Comparison of ENCODE assay signal across 11 mouse cellular contexts in genomic region chr13:32706651-32707288, GRCm38 (mm10).
DNase-seq lines count a peak whose midpoint lies in the region; ATAC-seq and TF ChIP-seq lines count a peak whose summit lies in the region.
"Had no signal": no experiment of that assay in that cellular context is flagged by ENCODE, and none has a peak within 500 bp of the region (broad histone marks: within the 10 kb centered on the region; RNA-seq: fewer than 3 reads in every experiment).

No protein-coding gene starts in this region.

- H3K9ac ChIP-seq in forebrain, postnatal 0 days = no peak overlapping the region
- H3K9ac ChIP-seq in forebrain, embryonic 14.5 days (ENCODE audit: low read length) = no peak overlapping the region
- H3K9ac ChIP-seq in forebrain, embryonic 13.5 days = no peak overlapping the region

- intact Hi-C loops in heart, postnatal 25 days (cut with DNase I) = no loop called here

- no peak overlapping the region for H3K4me3 ChIP-seq in forebrain, postnatal 0 days (ENCODE audit: low read depth, low read length)
- H3K4me3 ChIP-seq in forebrain, embryonic 14.5 days (ENCODE audit: low read depth, low read length) = no peak overlapping the region
- H3K4me3 ChIP-seq in forebrain, embryonic 13.5 days = no peak overlapping the region

- no peak for TF ChIP-seq CTCF in forebrain, postnatal 0 days (IDR thresholded peaks at IDR 0.05; ENCODE audit: low read depth)
- TF ChIP-seq CTCF in brain, embryonic 14.5 days (IDR thresholded peaks at IDR 0.05; ENCODE audit: borderline replicate concordance, extremely low read depth, insufficient read depth, insufficient read length) = no peak

- peak; percentile 8 for DNase-seq in forebrain, postnatal 0 days
- DNase-seq in forebrain, embryonic 14.5 days (ENCODE audit: low spot score) = no peak
- peak; percentile 6 for DNase-seq in brain, embryonic 14.5 days (ENCODE audit: low read depth)
- peak; percentile 15 for DNase-seq in heart, postnatal 25 days (ENCODE audit: low spot score)
- peak; percentile 38 for DNase-seq in lung, postnatal 10 days
- DNase-seq in layer of hippocampus, adult 18-20 months (ENCODE audit: low spot score in 2 of 2) = no peak
- DNase-seq: gastrocnemius, postnatal 36 days; retina, postnatal 1 day had no signal

- H3K27me3 ChIP-seq in forebrain, postnatal 0 days (ENCODE audit: insufficient read depth, low read length) = no peaks in the 10 kb centered on the region
- no peaks in the 10 kb centered on the region for H3K27me3 ChIP-seq in forebrain, embryonic 14.5 days (replicated peaks; ENCODE audit: control insufficient read depth, insufficient read depth, low read length)
- no peaks in the 10 kb centered on the region for H3K27me3 ChIP-seq in forebrain, embryonic 13.5 days

- peak; percentile 62 for ATAC-seq in forebrain, postnatal 0 days
- no peak for ATAC-seq in forebrain, embryonic 14.5 days
- no peak for ATAC-seq in erythroblast, adult 5-6 weeks (replicated peaks; ENCODE audit: low FRiP score, poor library complexity, severe bottlenecking)
- no peak for ATAC-seq in forebrain, embryonic 13.5 days

- WGBS in forebrain, postnatal 0 days = 59% methylated on average over 10 of the region's 10 CpGs
- WGBS in forebrain, embryonic 14.5 days = 82% methylated on average over 10 of the region's 10 CpGs
- 76% methylated on average over 10 of the region's 10 CpGs for WGBS in forebrain, embryonic 13.5 days

- no peak for TF ChIP-seq POLR2A in brain, embryonic 14.5 days (IDR thresholded peaks at IDR 0.05; ENCODE audit: borderline replicate concordance, extremely low read depth, insufficient read depth, insufficient read length, poor library complexity, severe bottlenecking)

- no peaks in the 10 kb centered on the region for H3K4me1 ChIP-seq in forebrain, postnatal 0 days (ENCODE audit: insufficient read depth)
- H3K4me1 ChIP-seq in forebrain, embryonic 14.5 days (ENCODE audit: control insufficient read depth, insufficient read depth, low read length) = no peaks in the 10 kb centered on the region
- no peaks in the 10 kb centered on the region for H3K4me1 ChIP-seq in forebrain, embryonic 13.5 days

- H3K36me3 ChIP-seq in forebrain, postnatal 0 days (ENCODE audit: insufficient read depth) = no peaks in the 10 kb centered on the region
- H3K36me3 ChIP-seq in forebrain, embryonic 14.5 days (ENCODE audit: control insufficient read depth, insufficient read depth, low read length) = no peaks in the 10 kb centered on the region
- H3K36me3 ChIP-seq in forebrain, embryonic 13.5 days (ENCODE audit: poor library complexity, severe bottlenecking) = no peaks in the 10 kb centered on the region

- no peaks in the 10 kb centered on the region for H3K9me3 ChIP-seq in forebrain, postnatal 0 days (ENCODE audit: low read length)
- no peaks in the 10 kb centered on the region for H3K9me3 ChIP-seq in forebrain, embryonic 14.5 days (replicated peaks; ENCODE audit: control insufficient read depth, low read length)
- H3K9me3 ChIP-seq in forebrain, embryonic 13.5 days (replicated peaks) = no peaks in the 10 kb centered on the region

- no peak overlapping the region for H3K27ac ChIP-seq in forebrain, postnatal 0 days (ENCODE audit: low read depth, low read length)
- H3K27ac ChIP-seq in forebrain, embryonic 14.5 days (ENCODE audit: low read depth, low read length) = no peak overlapping the region
- no peak overlapping the region for H3K27ac ChIP-seq in forebrain, embryonic 13.5 days
- H3K27ac ChIP-seq: macrophage had no signal

- H3K4me2 ChIP-seq in forebrain, postnatal 0 days (ENCODE audit: low read depth) = no peak overlapping the region
- H3K4me2 ChIP-seq in forebrain, embryonic 14.5 days (ENCODE audit: low read length) = no peak overlapping the region
- no peak overlapping the region for H3K4me2 ChIP-seq in forebrain, embryonic 13.5 days

Comparison
In these comparisons a context has a peak if more than half of its experiments do, and no peak if none do; other contexts are left out.
1. DNase-seq: peak in forebrain, postnatal 0 days (single experiment), brain, embryonic 14.5 days (single experiment), heart, postnatal 25 days (single experiment) and lung, postnatal 10 days (single experiment); none in forebrain, embryonic 14.5 days (single experiment) and layer of hippocampus, adult 18-20 months (0 of 2).